Mouse (Mus musculus) right cerebral cortex, postnatal 10 days (tissue): ENCODE data around the gene B430218F22Rik.
"Not testable (repeated sequence)": the region's sequence is repeated elsewhere in the genome, so short reads cannot be mapped to it uniquely, and the experiment has no call there.

Source experiments
- DNase-seq, 2 experiments: peaks; one replicate each; pipeline ENCODE4 v3.0.0; 2021; ENCODE audit warnings: low spot score in 2 of 2

The B430218F22Rik gene

GRCm38 (mm10) chr13:118386511-118387447 lies at the start of gene B430218F22Rik, which contains the start of gene Mrps30:
Gene B430218F22Rik, plus strand, starts transcription at chr13:118386630.
Gene Mrps30, minus strand, starts transcription at chr13:118387252.
- peak; percentile 97 to 98 for DNase-seq

- DNase-seq, result peak; percentile 26 to 30
Observed at GRCm38 (mm10) chr13:118350257-118350656, 36.2 kb upstream of the B430218F22Rik start.

- no peak for DNase-seq
Observed at GRCm38 (mm10) chr13:118350870-118351269, 35.6 kb upstream of the B430218F22Rik start.

- no peak for DNase-seq
Observed at GRCm38 (mm10) chr13:118363342-118363741, 23.1 kb upstream of the B430218F22Rik start.

GRCm38 (mm10) chr13:118365774-118366173 lies 20.7 kb upstream of the B430218F22Rik start:
- no peak for DNase-seq

- no peak for DNase-seq
Observed at GRCm38 (mm10) chr13:118372871-118373270, 13.6 kb upstream of the B430218F22Rik start.

GRCm38 (mm10) chr13:118379155-118379554 lies 7.3 kb upstream of the B430218F22Rik start:
- peak; percentile 60 to 71 for DNase-seq

GRCm38 (mm10) chr13:118380381-118380780 lies 6.0 kb upstream of the B430218F22Rik start:
- no peak for DNase-seq

- not testable (repeated sequence) for DNase-seq
Observed at GRCm38 (mm10) chr13:118387448-118387801, 995 bp downstream of the B430218F22Rik start.

GRCm38 (mm10) chr13:118395803-118396202 lies 9.4 kb downstream of the B430218F22Rik start:
- DNase-seq, result no peak

GRCm38 (mm10) chr13:118400340-118400739 lies 13.9 kb downstream of the B430218F22Rik start:
- no peak for DNase-seq

- no peak for DNase-seq
Observed at GRCm38 (mm10) chr13:118403544-118403943, 17.1 kb downstream of the B430218F22Rik start.

GRCm38 (mm10) chr13:118411297-118411992 lies 25.0 kb downstream of the B430218F22Rik start:
- no peak for DNase-seq

- no peak for DNase-seq
Observed at GRCm38 (mm10) chr13:118418163-118418562, 31.7 kb downstream of the B430218F22Rik start.

GRCm38 (mm10) chr13:118420408-118420807 lies 34.0 kb downstream of the B430218F22Rik start:
- DNase-seq, result no peak

- no peak for DNase-seq
Observed at GRCm38 (mm10) chr13:118420847-118421246, 34.4 kb downstream of the B430218F22Rik start.
